ENCODE assay signal across 8 mouse cellular contexts in genomic region chr6:38048800-38049561, GRCm38 (mm10). TPM values are rescaled to one million over a fixed set of nuclear protein-coding genes. Genes with fewer than 3 reads are reported as not detected.
DNase-seq lines count a peak whose midpoint lies in the region; ATAC-seq lines count a peak whose summit lies in the region.
"Had no signal": no experiment of that assay in that cellular context is flagged by ENCODE, and none has a peak within 500 bp of the region (broad histone marks: within the 10 kb centered on the region; RNA-seq: fewer than 3 reads in every experiment).

No protein-coding gene starts in this region.

- peak overlapping the region; percentile 54 for H3K4me3 ChIP-seq in megakaryocyte, embryonic 14.5 days (replicated peaks)
- H3K4me3 ChIP-seq in embryonic facial prominence, embryonic 10.5 days = no peak overlapping the region
- no peak overlapping the region for H3K4me3 ChIP-seq in stomach, embryonic 14.5 days (ENCODE audit: low read depth, low read length)
- H3K4me3 ChIP-seq in forebrain, embryonic 11.5 days (ENCODE audit: low read depth, low read length) = no peak overlapping the region

- H3K27ac ChIP-seq in embryonic facial prominence, embryonic 10.5 days (replicated peaks) = peak overlapping the region; percentile 51
- peak overlapping the region; percentile 48; the same call in 1 of the 2 replicates for H3K27ac ChIP-seq in stomach, embryonic 14.5 days (ENCODE audit: low read length)
- H3K27ac ChIP-seq in forebrain, embryonic 11.5 days (ENCODE audit: low read depth, low read length) = no peak overlapping the region

- peak; percentile 15 for DNase-seq in embryonic facial prominence, embryonic 10.5 days (ENCODE audit: low spot score)
- DNase-seq in heart, postnatal 4 days = peak; percentile 53
- DNase-seq in spleen, adult 18-20 months = no peak
- DNase-seq in forebrain, embryonic 11.5 days (ENCODE audit: low spot score) = no peak
- DNase-seq: cerebellum, adult 9-10 months had no signal

- H3K9me3 ChIP-seq in megakaryocyte, embryonic 14.5 days = peaks cover 26% of the 10 kb centered on the region
- peaks cover 6% of the 10 kb centered on the region; the same call in 1 of the 2 replicates for H3K9me3 ChIP-seq in embryonic facial prominence, embryonic 10.5 days
- H3K9me3 ChIP-seq in stomach, embryonic 14.5 days (ENCODE audit: control insufficient read depth, low read depth, low read length) = no peaks in the 10 kb centered on the region
- no peaks in the 10 kb centered on the region for H3K9me3 ChIP-seq in forebrain, embryonic 11.5 days (ENCODE audit: control insufficient read depth, low read length)

- H3K4me2 ChIP-seq in stomach, embryonic 14.5 days (replicated peaks; ENCODE audit: low read depth, low read length) = no peak overlapping the region
- H3K4me2 ChIP-seq in forebrain, embryonic 11.5 days (ENCODE audit: low read depth, low read length, severe bottlenecking) = no peak overlapping the region

- no peak for ATAC-seq in megakaryocyte, adult 5-6 weeks (ENCODE audit: poor library complexity, severe bottlenecking)
- ATAC-seq in stomach, embryonic 14.5 days (ENCODE audit: insufficient number of reproducible peaks, insufficient read depth, low FRiP score, low read depth) = peak; percentile 28; the same call in 1 of the 2 replicates
- no peak for ATAC-seq in forebrain, embryonic 11.5 days (replicated peaks; ENCODE audit: low FRiP score)

- peaks cover 49% of the 10 kb centered on the region for H3K4me1 ChIP-seq in megakaryocyte, embryonic 14.5 days
- peaks cover 36% of the 10 kb centered on the region for H3K4me1 ChIP-seq in embryonic facial prominence, embryonic 10.5 days
- H3K4me1 ChIP-seq in stomach, embryonic 14.5 days (ENCODE audit: control insufficient read depth, insufficient read depth, low read length) = no peaks in the 10 kb centered on the region; the same call in 1 of the 2 replicates
- no peaks in the 10 kb centered on the region for H3K4me1 ChIP-seq in forebrain, embryonic 11.5 days (replicated peaks; ENCODE audit: control insufficient read depth, insufficient read depth, low read length)

- H3K9ac ChIP-seq in stomach, embryonic 14.5 days (replicated peaks; ENCODE audit: low read depth, low read length) = no peak overlapping the region
- no peak overlapping the region for H3K9ac ChIP-seq in forebrain, embryonic 11.5 days (ENCODE audit: low read length)

- H3K36me3 ChIP-seq in megakaryocyte, embryonic 14.5 days (replicated peaks; ENCODE audit: low read length) = no peaks in the 10 kb centered on the region
- no peaks in the 10 kb centered on the region for H3K36me3 ChIP-seq in embryonic facial prominence, embryonic 10.5 days (replicated peaks)
- H3K36me3 ChIP-seq in stomach, embryonic 14.5 days (ENCODE audit: control insufficient read depth, insufficient read depth, low read length) = no peaks in the 10 kb centered on the region
- H3K36me3 ChIP-seq in forebrain, embryonic 11.5 days (ENCODE audit: control insufficient read depth, insufficient read depth, low read length) = no peaks in the 10 kb centered on the region

- no peaks in the 10 kb centered on the region for H3K27me3 ChIP-seq in megakaryocyte, embryonic 14.5 days (replicated peaks)
- no peaks in the 10 kb centered on the region for H3K27me3 ChIP-seq in embryonic facial prominence, embryonic 10.5 days (replicated peaks; ENCODE audit: low read depth, poor library complexity, severe bottlenecking)
- H3K27me3 ChIP-seq in stomach, embryonic 14.5 days (ENCODE audit: control insufficient read depth, insufficient read depth, low read length) = no peaks in the 10 kb centered on the region
- H3K27me3 ChIP-seq in forebrain, embryonic 11.5 days (ENCODE audit: control insufficient read depth, insufficient read depth, low read length) = no peaks in the 10 kb centered on the region

- WGBS in embryonic facial prominence, embryonic 10.5 days = 70% methylated on average over 6 of the region's 6 CpGs
- WGBS in stomach, embryonic 14.5 days = 40% methylated on average over 6 of the region's 6 CpGs
- WGBS in forebrain, embryonic 11.5 days = 57% methylated on average over 6 of the region's 6 CpGs

RNA-seq across cellular contexts. Expression of gene Svopl, which starts 2.2 kb away (rescaled TPM):
- polyA plus RNA-seq in megakaryocyte, embryonic 14.5 days (2012; ENCODE audit: insufficient read depth, low replicate concordance) = not detected in 2 replicates
- total RNA-seq in megakaryocyte, adult 5-6 weeks (2015) = not detected in 2 replicates
- not detected in 2 replicates for total RNA-seq in megakaryocyte, adult 5-6 weeks (2017)
- 1.8 and 2.4 TPM in 2 replicates for polyA plus RNA-seq in embryonic facial prominence, embryonic 10.5 days (2016; fragmentation: Nextera tagmentation; extraction: Ambion mirVana)
- total RNA-seq in heart, postnatal 4 days (2021) = under 1 TPM; 0.65 to 0.69 TPM
- polyA plus RNA-seq in stomach, embryonic 14.5 days (2014; fragmentation: Nextera tagmentation; extraction: Ambion mirVana) = 0.73 and 0.85 TPM in 2 replicates
- polyA plus RNA-seq in forebrain, embryonic 11.5 days (2014; fragmentation: Nextera tagmentation; extraction: Ambion mirVana) = 0.63 and 0.94 TPM in 2 replicates

Comparison
In these comparisons a context has a peak if more than half of its experiments do, and no peak if none do; other contexts are left out.
1. DNase-seq: peak in embryonic facial prominence, embryonic 10.5 days (single experiment) and heart, postnatal 4 days (single experiment); none in spleen, adult 18-20 months (0 of 2) and forebrain, embryonic 11.5 days (single experiment).